Mouse (Mus musculus): Measurements from ENCODE around the gene Lclat1. TPM values are rescaled to one million over a fixed set of nuclear protein-coding genes. Genes with fewer than 3 reads are reported as not detected.

Lclat1 gene
- total and polyA plus RNA-seq, 3 experiments: 9.6 to 10.5 TPM; not detected in 1

DNA sequence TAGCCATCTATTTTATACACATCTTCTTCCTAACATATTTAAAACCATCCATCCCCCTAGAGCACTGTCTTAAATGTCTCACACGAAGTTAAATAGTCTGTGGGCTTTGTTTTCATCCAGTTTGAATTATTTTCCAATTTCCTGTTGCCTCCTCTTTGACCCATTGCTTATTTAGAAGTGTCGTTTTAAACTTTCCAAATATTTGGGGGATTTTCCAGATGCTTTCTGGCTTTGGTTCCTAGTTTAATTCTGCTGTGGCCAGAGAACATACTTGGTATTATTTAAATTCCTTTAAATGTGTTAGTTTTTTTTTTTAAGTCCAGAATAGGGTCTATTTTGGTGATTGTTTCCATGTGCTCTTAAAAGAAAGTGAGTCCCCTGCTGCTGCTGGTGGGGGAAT, 176.5 kb downstream of the Lclat1 start:
- Histone ChIP-seq H3K4me1 (ENCODE audit: control insufficient read depth in 1 of 2, insufficient read depth in 2 of 2, low read length in 2 of 2) (no peaks in the 10 kb centered on the region), H3K27ac (ENCODE audit: control insufficient read depth, low read depth, low read length) (no peak overlapping the region), H3K4me3 (ENCODE audit: control insufficient read depth in 1 of 2, insufficient read depth in 1 of 2, low read depth in 2 of 2, low read length in 2 of 2) (no peak overlapping the region), H3K79me2 (ENCODE audit: control insufficient read depth, insufficient read depth, low read length, poor library complexity) (no peaks in the 10 kb centered on the region), H3K9ac (ENCODE audit: control insufficient read depth, low read depth, low read length, poor library complexity, severe bottlenecking) (no peak overlapping the region), H3K9me3 (replicated peaks; ENCODE audit: insufficient read depth, low read length) (no peaks in the 10 kb centered on the region), H3K27me3 (ENCODE audit: control insufficient read depth in 1 of 2, insufficient read depth in 2 of 2, low read length in 2 of 2) (peaks cover 0 to 4% of the 10 kb centered on the region in 2 experiments), H3K36me3 (ENCODE audit: control insufficient read depth in 1 of 2, insufficient read depth in 2 of 2, low read length in 2 of 2) (no peaks in the 10 kb centered on the region)
- no peak for TF ChIP-seq CTCF (IDR thresholded peaks at IDR 0.05 in 2 of 3, conservative IDR thresholded peaks at IDR 0.05 in 1 of 3; ENCODE audit: control insufficient read depth in 1 of 3, insufficient read depth in 1 of 3, low read depth in 2 of 3, low read length in 3 of 3, poor library complexity in 1 of 3, severe bottlenecking in 1 of 3)
- no peak for TF ChIP-seq KAT2A (conservative IDR thresholded peaks at IDR 0.05; ENCODE audit: low read depth, low read length)
- TF ChIP-seq POLR2AphosphoS2 (IDR thresholded peaks at IDR 0.05; ENCODE audit: low read length): no peak
- no peak for TF ChIP-seq SMC3 (IDR thresholded peaks at IDR 0.05; ENCODE audit: low read depth, low read length)
- no peak for TF ChIP-seq MAX (IDR thresholded peaks at IDR 0.05; ENCODE audit: low read length)
- TF ChIP-seq CHD2 (IDR thresholded peaks at IDR 0.05; ENCODE audit: low read length): no peak
- no peak for TF ChIP-seq MAZ (IDR thresholded peaks at IDR 0.05; ENCODE audit: low read depth, low read length)
- TF ChIP-seq RAD21 (IDR thresholded peaks at IDR 0.05; ENCODE audit: low read depth, low read length): no peak
- TF ChIP-seq BHLHE40 (IDR thresholded peaks at IDR 0.05; ENCODE audit: borderline replicate concordance, low read depth, low read length): no peak
- no peak for TF ChIP-seq EP300 (IDR thresholded peaks at IDR 0.05; ENCODE audit: low read depth in 1 of 2, low read length in 2 of 2)
- TF ChIP-seq HCFC1 (IDR thresholded peaks at IDR 0.05; ENCODE audit: low read depth, low read length): no peak
- TF ChIP-seq TAL1 (IDR thresholded peaks at IDR 0.05; ENCODE audit: low read length): no peak
- TF ChIP-seq CHD1 (IDR thresholded peaks at IDR 0.05; ENCODE audit: low read depth, low read length): no peak
- TF ChIP-seq MYB (IDR thresholded peaks at IDR 0.05; ENCODE audit: low read depth, low read length): no peak
- TF ChIP-seq UBTF (IDR thresholded peaks at IDR 0.05; ENCODE audit: borderline replicate concordance, insufficient read depth, low read depth, low read length): no peak
- no peak for DNase-seq (ENCODE audit: low read depth, low spot score)

Other genes starting within 250 kb of the Lclat1 start
- not detected in 2 replicates for gene Lbh, start 189.7 kb upstream of the Lclat1 start, total RNA-seq (2012; rRNA removed)
- gene Lbh, start 189.7 kb upstream of the Lclat1 start, polyA plus RNA-seq (2012; ENCODE audit: insufficient read depth in 1 of 2, insufficient read length in 2 of 2, low read depth in 1 of 2, low replicate concordance in 2 of 2, missing spikeins in 1 of 2): not detected

Data from MEL (cell line).